Mouse (Mus musculus): ENCODE results near the gene Ntrk3. TPM values are rescaled to one million over a fixed set of nuclear protein-coding genes. Genes with fewer than 3 reads are reported as not detected.

The Ntrk3 gene
- polyA plus RNA-seq, 1 experiment from 2014 or later = 27.0 TPM

DNA sequence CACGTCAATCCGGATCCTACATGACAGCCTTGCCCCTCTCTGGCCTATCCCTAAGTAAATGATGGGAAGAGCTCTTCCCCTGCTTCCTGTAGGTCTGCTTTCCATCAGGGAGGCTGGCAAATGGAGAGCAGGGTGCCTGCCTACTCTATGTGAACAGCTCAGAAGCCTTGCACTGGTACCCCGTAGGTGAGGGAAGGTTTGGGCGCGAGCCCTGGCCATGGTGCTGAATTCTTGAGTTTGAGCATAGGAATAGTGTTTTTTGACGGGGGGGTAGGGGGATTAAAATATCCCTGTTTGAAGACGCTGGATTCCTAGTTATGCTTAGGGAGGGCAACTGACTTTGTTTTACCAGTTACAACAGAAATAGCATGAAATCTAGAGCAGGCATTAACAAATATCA, 240.0 kb downstream of the Ntrk3 start:
- ATAC-seq (ENCODE audit: low FRiP score, low TSS enrichment) (no peak), DNase-seq (no peak)
- no peak overlapping the region for H3K4me3 ChIP-seq (replicated peaks; ENCODE audit: low read depth, low read length)
- no peaks in the 10 kb centered on the region for H3K9me3 ChIP-seq (ENCODE audit: control insufficient read depth, low read length)
- no peak overlapping the region for H3K4me2 ChIP-seq (ENCODE audit: low read length)
- H3K27ac ChIP-seq (replicated peaks; ENCODE audit: low read depth, low read length) = no peak overlapping the region
- H3K4me1 ChIP-seq (ENCODE audit: control insufficient read depth, insufficient read depth, low read length) = no peaks in the 10 kb centered on the region
- no peaks in the 10 kb centered on the region for H3K27me3 ChIP-seq (ENCODE audit: control insufficient read depth, insufficient read depth, low read length)
- no peak overlapping the region for H3K9ac ChIP-seq (replicated peaks; ENCODE audit: low read length)
- H3K36me3 ChIP-seq (ENCODE audit: control insufficient read depth, insufficient read depth, low read length) = no peaks in the 10 kb centered on the region
- 49% methylated on average over 7 of the region's 7 CpGs for WGBS

DNA sequence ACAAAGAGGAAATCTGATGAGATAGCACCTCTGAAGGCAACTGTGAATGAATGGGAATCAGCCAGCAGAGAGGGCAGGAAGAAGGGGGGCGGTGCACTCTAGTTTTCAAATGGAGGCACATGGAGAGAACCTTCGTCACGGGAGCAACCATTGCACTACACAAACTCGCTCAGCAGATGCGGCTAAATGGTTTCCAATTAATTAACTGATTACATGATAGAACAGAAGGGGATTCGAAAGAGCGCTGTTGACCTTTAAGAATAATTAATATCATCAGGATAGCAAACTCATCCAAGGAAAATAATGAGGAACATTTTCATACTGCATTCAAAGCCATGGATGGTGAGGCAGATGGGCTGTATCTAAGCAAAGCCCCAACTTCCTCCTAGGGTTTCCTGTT, 244.2 kb downstream of the Ntrk3 start:
- no peak overlapping the region for H3K9ac ChIP-seq (replicated peaks; ENCODE audit: low read length)
- H3K27me3 ChIP-seq (ENCODE audit: control insufficient read depth, insufficient read depth, low read length) = no peaks in the 10 kb centered on the region
- DNase-seq = no peak
- 91% methylated on average over 7 of the region's 7 CpGs for WGBS
- H3K9me3 ChIP-seq (ENCODE audit: control insufficient read depth, low read length) = no peaks in the 10 kb centered on the region
- no peaks in the 10 kb centered on the region for H3K4me1 ChIP-seq (ENCODE audit: control insufficient read depth, insufficient read depth, low read length)
- no peak for ATAC-seq (ENCODE audit: low FRiP score, low TSS enrichment)
- H3K4me2 ChIP-seq (ENCODE audit: low read length) = no peak overlapping the region
- no peak overlapping the region for H3K4me3 ChIP-seq (replicated peaks; ENCODE audit: low read depth, low read length)
- H3K36me3 ChIP-seq (ENCODE audit: control insufficient read depth, insufficient read depth, low read length) = no peaks in the 10 kb centered on the region
- no peak overlapping the region for H3K27ac ChIP-seq (replicated peaks; ENCODE audit: low read depth, low read length)

DNA sequence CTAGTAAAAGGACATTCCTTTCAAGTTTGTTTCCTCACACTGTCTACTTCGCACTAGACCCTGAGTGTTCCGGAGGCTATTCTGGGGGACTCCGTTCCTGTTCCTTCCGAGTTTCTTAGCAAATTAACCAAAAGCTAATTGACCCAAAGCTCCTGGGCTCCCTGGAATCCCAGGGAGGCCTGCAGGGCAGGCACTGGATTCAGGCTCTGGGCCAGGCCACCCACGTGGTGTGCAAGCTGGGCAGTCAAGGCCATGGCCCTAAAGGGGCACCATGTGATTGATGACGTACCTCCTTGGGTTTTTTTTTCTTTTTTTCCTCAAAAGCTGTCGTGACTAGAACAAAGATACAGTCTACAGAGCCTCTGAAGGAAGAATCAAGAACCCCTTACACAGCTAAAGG, 246.6 kb downstream of the Ntrk3 start:
- ATAC-seq (ENCODE audit: low FRiP score, low TSS enrichment) = no peak
- no peak overlapping the region for H3K27ac ChIP-seq (replicated peaks; ENCODE audit: low read depth, low read length)

DNA sequence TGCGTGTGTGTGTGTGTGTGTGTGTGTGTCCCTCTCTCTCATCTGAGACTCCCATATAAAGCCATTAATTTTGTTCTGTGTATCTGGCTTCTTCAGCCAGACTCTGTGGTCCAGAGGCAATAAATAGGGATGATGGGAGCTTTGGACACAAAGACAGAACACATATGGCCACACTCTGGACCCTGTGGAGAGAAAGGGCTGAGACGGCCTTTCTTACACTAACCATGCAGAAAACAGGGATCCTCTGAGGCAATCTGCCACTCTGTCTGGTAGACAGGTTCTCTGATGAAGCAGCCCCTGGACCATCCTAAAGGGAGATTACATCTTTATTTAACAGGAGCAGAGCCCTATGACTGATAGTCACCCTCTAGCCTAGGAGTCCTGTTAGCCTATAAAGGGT, 253.5 kb downstream of the Ntrk3 start:
- Histone ChIP-seq H3K4me3 (replicated peaks; ENCODE audit: low read depth, low read length) (no peak overlapping the region), H3K4me1 (ENCODE audit: control insufficient read depth, insufficient read depth, low read length) (0 out of 2 replicates have a peak, but pooled peaks cover 4% of the 10 kb centered on the region), H3K9me3 (ENCODE audit: control insufficient read depth, low read length) (no peaks in the 10 kb centered on the region), H3K9ac (replicated peaks; ENCODE audit: low read length) (no peak overlapping the region), H3K27me3 (ENCODE audit: control insufficient read depth, insufficient read depth, low read length) (no peaks in the 10 kb centered on the region), H3K27ac (replicated peaks; ENCODE audit: low read depth, low read length) (no peak overlapping the region), H3K4me2 (ENCODE audit: low read length) (no peak overlapping the region), H3K36me3 (ENCODE audit: control insufficient read depth, insufficient read depth, low read length) (no peaks in the 10 kb centered on the region)
- DNase-seq (no peak), ATAC-seq (ENCODE audit: low FRiP score, low TSS enrichment) (no peak)
- 89% methylated on average over 2 of the region's 2 CpGs for WGBS

More for the DNA sequence above, 246.6 kb downstream of the Ntrk3 start:
- 68% methylated on average over 7 of the region's 7 CpGs for WGBS
- Histone ChIP-seq H3K4me3 (replicated peaks; ENCODE audit: low read depth, low read length) (no peak overlapping the region), H3K4me1 (ENCODE audit: control insufficient read depth, insufficient read depth, low read length) (no peaks in the 10 kb centered on the region), H3K36me3 (ENCODE audit: control insufficient read depth, insufficient read depth, low read length) (no peaks in the 10 kb centered on the region), H3K9me3 (ENCODE audit: control insufficient read depth, low read length) (no peaks in the 10 kb centered on the region), H3K27me3 (ENCODE audit: control insufficient read depth, insufficient read depth, low read length) (no peaks in the 10 kb centered on the region), H3K4me2 (ENCODE audit: low read length) (no peak overlapping the region), H3K9ac (replicated peaks; ENCODE audit: low read length) (no peak overlapping the region)
- no peak for DNase-seq

DNA sequence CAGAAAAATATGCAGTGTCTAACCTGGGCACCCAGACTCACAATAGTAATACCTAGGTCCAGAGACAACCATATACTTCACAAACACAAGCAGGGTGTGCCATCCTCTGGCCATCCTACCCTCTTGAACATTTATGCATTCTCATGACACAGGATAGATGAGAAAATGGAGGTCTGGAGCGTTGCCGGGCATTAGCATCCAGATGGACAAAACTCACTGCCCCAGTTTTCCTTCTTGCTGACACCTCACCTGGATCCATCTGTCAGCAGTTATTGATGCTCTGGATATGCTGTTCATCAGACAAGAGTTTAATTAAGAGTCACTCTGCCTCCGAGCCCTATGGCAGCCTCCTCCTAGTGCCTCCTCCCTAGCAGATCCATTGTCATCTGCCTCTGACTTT, 254.1 kb downstream of the Ntrk3 start:
- Histone ChIP-seq H3K4me2 (ENCODE audit: low read length) (no peak overlapping the region), H3K27ac (replicated peaks; ENCODE audit: low read depth, low read length) (peak overlapping the region; percentile 52; the same call in 1 of the 2 replicates), H3K9ac (replicated peaks; ENCODE audit: low read length) (no peak overlapping the region), H3K4me1 (ENCODE audit: control insufficient read depth, insufficient read depth, low read length) (0 out of 2 replicates have a peak, but pooled peaks cover 4% of the 10 kb centered on the region), H3K9me3 (ENCODE audit: control insufficient read depth, low read length) (no peaks in the 10 kb centered on the region), H3K4me3 (replicated peaks; ENCODE audit: low read depth, low read length) (no peak overlapping the region), H3K36me3 (ENCODE audit: control insufficient read depth, insufficient read depth, low read length) (no peaks in the 10 kb centered on the region), H3K27me3 (ENCODE audit: control insufficient read depth, insufficient read depth, low read length) (no peaks in the 10 kb centered on the region)
- 83% methylated on average over 3 of the region's 3 CpGs for WGBS
- DNase-seq = no peak
- no peak for ATAC-seq (ENCODE audit: low FRiP score, low TSS enrichment)

DNA sequence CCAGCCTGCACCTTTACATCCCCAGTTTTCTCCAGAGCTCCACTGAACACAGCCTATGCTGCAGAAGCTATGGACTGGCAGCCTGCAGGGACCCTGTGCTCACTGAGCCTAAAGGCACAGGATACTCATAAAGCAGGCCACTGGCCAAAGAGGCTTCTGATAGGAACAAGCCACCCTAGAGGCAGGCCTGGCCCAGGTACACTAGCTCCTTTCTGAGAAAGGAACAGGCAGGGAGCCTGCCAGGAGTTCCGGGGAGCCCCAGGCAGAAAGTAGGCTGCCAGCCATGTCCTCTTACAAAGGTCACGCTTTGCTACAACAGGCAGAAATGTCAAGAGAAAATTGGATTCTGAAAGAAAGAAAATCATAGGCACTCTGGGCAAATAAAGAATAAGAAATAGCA, 254.8 kb downstream of the Ntrk3 start:
- WGBS = 71% methylated on average over 2 of the region's 2 CpGs
- Histone ChIP-seq H3K9me3 (ENCODE audit: control insufficient read depth, low read length) (no peaks in the 10 kb centered on the region), H3K27me3 (ENCODE audit: control insufficient read depth, insufficient read depth, low read length) (no peaks in the 10 kb centered on the region), H3K4me1 (ENCODE audit: control insufficient read depth, insufficient read depth, low read length) (0 out of 2 replicates have a peak, but pooled peaks cover 4% of the 10 kb centered on the region), H3K4me3 (replicated peaks; ENCODE audit: low read depth, low read length) (no peak overlapping the region), H3K9ac (replicated peaks; ENCODE audit: low read length) (no peak overlapping the region), H3K36me3 (ENCODE audit: control insufficient read depth, insufficient read depth, low read length) (no peaks in the 10 kb centered on the region), H3K27ac (replicated peaks; ENCODE audit: low read depth, low read length) (peak overlapping the region; percentile 52; the same call in 1 of the 2 replicates), H3K4me2 (ENCODE audit: low read length) (no peak overlapping the region)
- DNase-seq = no peak
- ATAC-seq (ENCODE audit: low FRiP score, low TSS enrichment) = no peak

DNA sequence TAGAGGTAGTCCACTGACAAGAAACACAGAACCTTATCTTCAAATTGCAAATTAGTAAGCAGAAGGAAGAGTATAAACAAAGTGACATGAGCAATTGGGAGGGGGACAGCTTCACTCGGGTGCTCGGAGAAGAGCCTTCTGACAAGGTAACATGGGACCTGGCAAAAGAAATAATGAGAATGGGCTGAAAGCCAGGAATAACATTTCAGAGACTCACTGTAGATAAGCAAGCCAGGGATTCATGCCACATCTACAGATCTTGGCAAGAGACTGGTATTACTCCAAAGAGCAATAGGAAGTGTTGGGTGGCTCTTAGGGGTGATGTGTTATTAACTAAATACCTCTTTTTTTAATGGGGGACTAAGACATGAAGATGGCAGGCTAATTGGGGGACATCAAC, 258.9 kb downstream of the Ntrk3 start:
- Histone ChIP-seq H3K27ac (replicated peaks; ENCODE audit: low read depth, low read length) (no peak overlapping the region), H3K27me3 (ENCODE audit: control insufficient read depth, insufficient read depth, low read length) (no peaks in the 10 kb centered on the region), H3K4me2 (ENCODE audit: low read length) (no peak overlapping the region), H3K36me3 (ENCODE audit: control insufficient read depth, insufficient read depth, low read length) (0 out of 2 replicates have a peak, but pooled peaks cover 3% of the 10 kb centered on the region), H3K4me3 (replicated peaks; ENCODE audit: low read depth, low read length) (no peak overlapping the region), H3K4me1 (ENCODE audit: control insufficient read depth, insufficient read depth, low read length) (0 out of 2 replicates have a peak, but pooled peaks cover 3% of the 10 kb centered on the region), H3K9ac (replicated peaks; ENCODE audit: low read length) (no peak overlapping the region), H3K9me3 (ENCODE audit: control insufficient read depth, low read length) (no peaks in the 10 kb centered on the region)
- DNase-seq = no peak
- ATAC-seq (ENCODE audit: low FRiP score, low TSS enrichment) = no peak
- 81% methylated on average over 2 of the region's 2 CpGs for whole genome bisulfite sequencing

DNA sequence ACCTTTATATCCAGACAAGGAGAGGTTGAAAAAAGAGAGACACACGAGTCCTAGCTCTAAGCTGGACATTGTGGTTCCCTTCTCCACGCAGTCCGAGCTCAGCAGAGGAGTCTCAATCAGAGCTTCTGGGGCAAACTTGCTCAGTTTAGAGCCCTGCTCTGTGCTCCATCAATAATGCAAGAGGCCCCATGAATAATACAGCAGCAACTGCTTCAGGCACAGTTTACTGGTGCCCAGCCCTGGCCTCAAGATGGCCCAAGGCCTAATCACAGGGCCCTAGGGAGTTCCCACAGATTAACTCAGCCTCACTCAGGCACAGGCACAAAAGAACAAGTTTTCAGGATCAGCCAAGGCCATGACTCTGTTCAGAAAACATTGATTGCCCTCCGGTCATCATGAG, 266.1 kb downstream of the Ntrk3 start:
- 53% methylated on average over 4 of the region's 4 CpGs for WGBS
- DNase-seq = peak; percentile 65
- peak; percentile 72; the same call in 1 of the 2 replicates for ATAC-seq (ENCODE audit: low FRiP score, low TSS enrichment)
- no peaks in the 10 kb centered on the region for H3K9me3 ChIP-seq (ENCODE audit: control insufficient read depth, low read length)
- peaks cover 4% of the 10 kb centered on the region; the same call in 1 of the 2 replicates for H3K4me1 ChIP-seq (ENCODE audit: control insufficient read depth, insufficient read depth, low read length)
- no peak overlapping the region for H3K4me3 ChIP-seq (replicated peaks; ENCODE audit: low read depth, low read length)
- no peak overlapping the region for H3K4me2 ChIP-seq (ENCODE audit: low read length)
- no peak overlapping the region for H3K27ac ChIP-seq (replicated peaks; ENCODE audit: low read depth, low read length)
- no peak overlapping the region for H3K9ac ChIP-seq (replicated peaks; ENCODE audit: low read length)
- no peaks in the 10 kb centered on the region for H3K36me3 ChIP-seq (ENCODE audit: control insufficient read depth, insufficient read depth, low read length)
- H3K27me3 ChIP-seq (ENCODE audit: control insufficient read depth, insufficient read depth, low read length) = no peaks in the 10 kb centered on the region

DNA sequence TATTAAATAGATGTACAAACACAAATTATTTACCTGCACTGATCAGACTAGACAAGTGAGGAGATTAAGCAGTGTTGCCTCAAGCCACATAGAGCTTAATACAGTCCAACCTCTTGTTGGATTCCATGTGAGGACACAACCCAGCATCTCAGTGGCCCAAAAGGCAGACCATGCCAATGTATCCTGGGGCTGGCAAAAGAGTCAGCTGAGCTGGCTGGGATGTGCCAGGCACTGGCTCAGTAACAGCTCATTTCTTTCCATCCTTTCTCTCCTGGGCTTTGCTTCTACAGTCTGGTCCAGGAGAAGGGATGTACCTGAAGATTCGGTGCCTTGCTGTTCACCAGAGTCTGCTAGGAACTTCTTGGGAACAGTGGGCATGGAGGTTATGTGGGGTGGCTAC, 266.5 kb downstream of the Ntrk3 start:
- Histone ChIP-seq H3K9me3 (ENCODE audit: control insufficient read depth, low read length) (no peaks in the 10 kb centered on the region), H3K36me3 (ENCODE audit: control insufficient read depth, insufficient read depth, low read length) (no peaks in the 10 kb centered on the region), H3K4me2 (ENCODE audit: low read length) (no peak overlapping the region), H3K27me3 (ENCODE audit: control insufficient read depth, insufficient read depth, low read length) (no peaks in the 10 kb centered on the region), H3K4me3 (replicated peaks; ENCODE audit: low read depth, low read length) (no peak overlapping the region), H3K27ac (replicated peaks; ENCODE audit: low read depth, low read length) (no peak overlapping the region), H3K4me1 (ENCODE audit: control insufficient read depth, insufficient read depth, low read length) (peaks cover 4% of the 10 kb centered on the region; the same call in 1 of the 2 replicates), H3K9ac (replicated peaks; ENCODE audit: low read length) (no peak overlapping the region)
- ATAC-seq (ENCODE audit: low FRiP score, low TSS enrichment) = no peak
- DNase-seq = no peak
- 89% methylated on average over 1 of the region's 1 CpGs for WGBS

All from midbrain, embryonic 14.5 days (tissue).